Mouse (Mus musculus) spleen, adult 10 weeks (tissue): ENCODE data around the gene Akr1b7. TPM values are rescaled to one million over a fixed set of nuclear protein-coding genes. Genes with fewer than 3 reads are reported as not detected.

ENCODE experiments used
- polyA plus RNA-seq: library from polyadenylated mRNA; stranded (reverse); fragments of 350-450 nt; fragmentation: Illumina TruSeq; extraction: RNeasy Lipid Tissue Mini Kit (QIAGEN cat#74804); gene quantifications from one replicate; pipeline ENCODE4 v1.2.3, GENCODE M21; 2015; ENCODE audit warnings: low replicate concordance; ENCODE audit not compliant: insufficient read depth

Akr1b7 gene
- polyA plus RNA-seq: 6.9 TPM

DNA sequence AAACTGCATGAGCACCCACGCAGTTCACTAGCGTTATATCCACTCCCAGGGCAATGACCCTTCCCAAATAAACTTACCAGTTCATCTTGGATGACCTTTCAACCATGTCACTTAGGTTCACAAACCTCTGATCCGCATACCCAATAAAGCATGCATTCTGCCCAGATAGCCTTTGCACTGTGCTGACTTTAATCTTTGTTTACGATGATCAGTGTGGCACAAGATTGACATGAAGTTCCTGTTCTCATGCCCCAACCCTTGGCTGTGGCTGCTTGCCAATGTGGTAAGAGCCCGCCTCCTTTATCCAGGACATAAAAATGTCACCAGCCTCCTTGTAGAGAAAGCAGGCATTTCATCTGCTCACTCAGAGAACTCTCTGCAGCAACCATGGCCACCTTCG is at the start of gene Akr1b7:
TSS of gene Akr1b7 (plus strand) at position 312 of the 400 bp plus-strand sequence.

GRCm38 (mm10) chr6:34384110-34384661 is 27.9 kb upstream of the Akr1b7 start, which contains the start of gene Akr1b10:
TSS of gene Akr1b10 (plus strand) at chr6:34384218.

Other genes with a start within 250 kb of the Akr1b7 start
- gene Slc35b4, start 235.2 kb upstream of the Akr1b7 start, polyA plus RNA-seq: 37.3 TPM
- gene Akr1b3, start 94.9 kb upstream of the Akr1b7 start, polyA plus RNA-seq: 138 TPM
- gene Akr1b8, start 58.2 kb upstream of the Akr1b7 start, polyA plus RNA-seq: 11.6 TPM
- 62.1 TPM for gene Akr1b10, start 28.1 kb upstream of the Akr1b7 start, polyA plus RNA-seq
- 303 TPM for gene Bpgm, start 63.9 kb downstream of the Akr1b7 start, polyA plus RNA-seq
- 109 TPM for gene Cald1, start 186.2 kb downstream of the Akr1b7 start, polyA plus RNA-seq